Mouse (Mus musculus) stomach, embryonic 15.5 days (tissue): ENCODE results near the gene Parn. TPM values are rescaled to one million over a fixed set of nuclear protein-coding genes. Genes with fewer than 3 reads are reported as not detected.

ENCODE experiments used
- ATAC-seq: fragments of 200-750 bp; cut with Nextera tagmentation; 2 replicates; pipeline ENCODE4 v1.8.0; 2017; ENCODE audit warnings: low read depth, moderate number of reproducible peaks, moderate TSS enrichment; ENCODE audit not compliant: insufficient read depth, low FRiP score
- H3K27ac ChIP-seq: fragments of 300-500 bp; sonication (generic); 2 replicates; pipeline ENCODE4 v1.5.1; 2015; ENCODE audit warnings: mild to moderate bottlenecking, inconsistent platforms
- H3K27me3 ChIP-seq: fragments of 300-500 bp; sonication (generic); replicated peaks from 2 replicates; pipeline ENCODE4 v1.6.1; 2015; ENCODE audit warnings: inconsistent platforms
- H3K36me3 ChIP-seq: fragments of 300-500 bp; sonication (generic); 2 replicates; pipeline ENCODE4 v1.6.1; 2015; ENCODE audit warnings: inconsistent platforms
- H3K4me1 ChIP-seq: fragments of 300-500 bp; sonication (generic); 2 replicates; pipeline ENCODE4 v1.6.1; 2015; ENCODE audit warnings: inconsistent platforms
- H3K4me2 ChIP-seq: fragments of 300-500 bp; sonication (generic); 2 replicates; pipeline ENCODE4 v1.6.1; 2015; ENCODE audit warnings: mild to moderate bottlenecking, inconsistent platforms
- H3K4me3 ChIP-seq: fragments of 300-500 bp; sonication (generic); replicated peaks from 2 replicates; pipeline ENCODE4 v1.5.1; 2015; ENCODE audit warnings: inconsistent platforms
- H3K9ac ChIP-seq: fragments of 300-500 bp; sonication (generic); 2 replicates; pipeline ENCODE4 v1.6.1; 2015; ENCODE audit warnings: inconsistent platforms
- H3K9me3 ChIP-seq: fragments of 300-500 bp; sonication (generic); 2 replicates; pipeline ENCODE4 v1.6.1; 2016; ENCODE audit warnings: inconsistent platforms
- WGBS: fragments of 180-500 bp; shearing (Covaris S2); methylation state at CpG from one replicate; pipeline ENCODE4 v1.1.7; 2015; 5-methylcytosine and 5-hydroxymethylcytosine counted together
- polyA plus RNA-seq: library from polyadenylated mRNA; unstranded; fragments of >200 nt; fragmentation: Nextera tagmentation; extraction: Ambion mirVana; gene quantifications from 2 replicates; pipeline ENCODE4 v1.2.1, GENCODE M21; 2015

Parn gene
- polyA plus RNA-seq, 1 experiment from 2014 or later, result 39.4 TPM

- ATAC-seq, result no peak
- H3K27me3 ChIP-seq, result no peaks in the 10 kb centered on the region
- no peaks in the 10 kb centered on the region for H3K9me3 ChIP-seq
- no peak overlapping the region for H3K4me2 ChIP-seq
- H3K4me1 ChIP-seq, result no peaks in the 10 kb centered on the region; the same call in 1 of the 2 replicates
- H3K9ac ChIP-seq, result no peak overlapping the region
- no peak overlapping the region for H3K27ac ChIP-seq
- 90% methylated on average over 3 of the region's 3 CpGs for WGBS
- H3K36me3 ChIP-seq, result no peaks in the 10 kb centered on the region
- H3K4me3 ChIP-seq, result no peak overlapping the region
Observed at GRCm38 (mm10) chr16:13580784-13581183, 87.2 kb downstream of the Parn start.

- Histone ChIP-seq H3K36me3 (no peaks in the 10 kb centered on the region), H3K9me3 (no peaks in the 10 kb centered on the region), H3K27me3 (no peaks in the 10 kb centered on the region), H3K4me1 (no peaks in the 10 kb centered on the region; the same call in 1 of the 2 replicates), H3K4me2 (no peak overlapping the region), H3K27ac (no peak overlapping the region), H3K4me3 (no peak overlapping the region), H3K9ac (no peak overlapping the region)
- 61% methylated on average over 1 of the region's 1 CpGs for WGBS
- ATAC-seq, result no peak
Observed at GRCm38 (mm10) chr16:13580016-13580415, 88.0 kb downstream of the Parn start.

DNA sequence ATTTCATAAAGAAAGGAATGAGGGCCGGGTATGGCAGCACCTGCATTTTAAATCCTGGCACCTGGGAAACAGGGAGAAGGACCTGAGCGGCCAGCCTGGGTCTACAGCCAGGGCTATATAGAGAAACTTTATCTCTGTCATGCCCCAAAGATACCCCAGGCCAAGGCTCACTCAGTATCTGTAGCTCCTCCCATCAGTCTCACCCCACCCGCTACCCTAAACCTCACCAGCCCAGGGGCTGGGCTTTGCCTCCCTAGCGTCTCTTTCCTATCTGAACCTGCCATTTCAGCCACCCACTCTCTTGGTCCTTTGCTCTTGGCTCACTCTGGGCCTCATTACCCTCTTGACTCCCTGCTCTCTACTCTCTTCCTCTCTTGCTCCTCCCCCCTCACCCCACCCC is 92.7 kb downstream of the Parn start:
- WGBS, result 75% methylated on average over 4 of the region's 4 CpGs
- Histone ChIP-seq H3K9me3 (no peaks in the 10 kb centered on the region), H3K4me2 (no peak overlapping the region), H3K4me3 (no peak overlapping the region), H3K9ac (no peak overlapping the region), H3K36me3 (no peaks in the 10 kb centered on the region), H3K27ac (no peak overlapping the region), H3K4me1 (no peaks in the 10 kb centered on the region), H3K27me3 (no peaks in the 10 kb centered on the region)
- peak; percentile 75; the same call in 1 of the 2 replicates for ATAC-seq

DNA sequence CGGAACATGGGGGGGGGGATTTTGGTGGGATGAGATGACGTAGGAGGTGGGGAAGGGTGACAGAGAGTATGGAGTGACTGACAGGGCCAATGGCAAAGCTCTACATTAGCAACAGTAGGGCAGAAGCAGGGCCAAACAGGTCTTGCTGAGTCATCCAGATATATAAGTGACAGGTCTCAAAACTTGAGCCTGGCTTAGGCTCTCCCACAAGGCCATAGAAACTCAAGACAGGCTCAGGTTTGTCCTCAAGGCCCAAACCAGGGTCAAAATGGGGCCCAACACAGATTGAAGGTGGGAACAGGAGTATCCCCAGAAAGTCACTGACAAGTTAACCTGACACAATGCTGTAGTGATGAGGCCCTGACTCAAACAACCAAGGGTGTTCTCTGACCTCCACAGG is 99.7 kb downstream of the Parn start:
- no peaks in the 10 kb centered on the region for H3K4me1 ChIP-seq
- no peaks in the 10 kb centered on the region for H3K27me3 ChIP-seq
- 95% methylated on average over 2 of the region's 2 CpGs for WGBS
- no peak for ATAC-seq
- H3K36me3 ChIP-seq, result no peaks in the 10 kb centered on the region; the same call in 1 of the 2 replicates
- H3K9me3 ChIP-seq, result no peaks in the 10 kb centered on the region
- no peak overlapping the region for H3K4me2 ChIP-seq
- H3K4me3 ChIP-seq, result no peak overlapping the region
- H3K9ac ChIP-seq, result no peak overlapping the region
- H3K27ac ChIP-seq, result no peak overlapping the region

- H3K9me3 ChIP-seq, result no peaks in the 10 kb centered on the region
- 94% methylated on average over 1 of the region's 1 CpGs for WGBS
- ATAC-seq, result no peak
- no peak overlapping the region for H3K4me2 ChIP-seq
- H3K4me3 ChIP-seq, result no peak overlapping the region
- H3K27ac ChIP-seq, result no peak overlapping the region
- H3K27me3 ChIP-seq, result no peaks in the 10 kb centered on the region
- no peaks in the 10 kb centered on the region; the same call in 1 of the 2 replicates for H3K36me3 ChIP-seq
- H3K9ac ChIP-seq, result no peak overlapping the region
- no peaks in the 10 kb centered on the region for H3K4me1 ChIP-seq
Observed at GRCm38 (mm10) chr16:13567614-13568013, 100.4 kb downstream of the Parn start.

- Histone ChIP-seq H3K9ac (no peak overlapping the region), H3K9me3 (no peaks in the 10 kb centered on the region), H3K27me3 (no peaks in the 10 kb centered on the region), H3K4me2 (no peak overlapping the region), H3K4me1 (no peaks in the 10 kb centered on the region), H3K36me3 (no peaks in the 10 kb centered on the region; the same call in 1 of the 2 replicates), H3K27ac (no peak overlapping the region), H3K4me3 (no peak overlapping the region)
- no peak for ATAC-seq
- 80% methylated on average over 6 of the region's 6 CpGs for WGBS
Observed at GRCm38 (mm10) chr16:13566351-13566750, 101.6 kb downstream of the Parn start.

DNA sequence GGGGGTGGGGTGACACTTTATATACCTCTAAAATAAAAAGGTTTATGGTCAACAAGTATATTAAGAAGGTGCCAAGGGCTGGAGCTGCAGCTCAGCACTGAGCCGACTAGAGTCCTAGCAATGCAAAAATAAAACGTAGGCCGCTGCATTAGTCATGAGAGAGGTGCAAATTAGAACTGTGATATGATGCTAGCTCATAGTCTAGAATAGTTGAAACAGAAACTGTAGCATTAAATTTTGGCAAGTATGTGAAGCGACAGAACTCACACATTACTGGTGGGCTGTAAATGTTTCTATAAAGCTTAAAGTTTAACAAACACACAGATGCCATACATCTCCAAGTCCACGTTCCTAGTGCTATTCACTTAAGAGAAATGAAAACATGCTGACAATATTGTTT is 102.7 kb downstream of the Parn start:
- no peaks in the 10 kb centered on the region; the same call in 1 of the 2 replicates for H3K36me3 ChIP-seq
- no peak for ATAC-seq
- H3K4me1 ChIP-seq, result no peaks in the 10 kb centered on the region
- no peak overlapping the region for H3K9ac ChIP-seq
- 66% methylated on average over 5 of the region's 5 CpGs for WGBS
- H3K4me3 ChIP-seq, result no peak overlapping the region
- no peaks in the 10 kb centered on the region for H3K27me3 ChIP-seq
- no peak overlapping the region for H3K4me2 ChIP-seq
- H3K27ac ChIP-seq, result no peak overlapping the region
- H3K9me3 ChIP-seq, result no peaks in the 10 kb centered on the region

DNA sequence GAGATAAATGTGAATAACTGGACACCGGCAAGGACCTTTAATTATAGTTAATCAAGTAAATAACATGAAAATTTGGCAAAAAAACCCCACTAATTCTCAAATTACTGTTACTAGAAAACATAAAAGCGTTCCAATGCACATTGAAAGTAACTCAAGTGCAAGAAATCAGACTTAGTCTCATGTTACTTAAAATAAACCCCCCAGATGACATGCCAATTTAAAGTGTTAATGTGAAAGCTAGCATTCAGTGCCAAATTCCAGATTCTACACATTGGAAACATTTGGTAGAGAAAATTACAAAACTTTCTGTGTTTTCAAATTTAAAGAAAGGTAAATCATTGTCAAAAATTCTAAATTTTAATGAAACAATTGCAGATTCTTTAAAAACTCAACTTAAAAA is 110.2 kb downstream of the Parn start:
- H3K27ac ChIP-seq, result no peak overlapping the region

DNA sequence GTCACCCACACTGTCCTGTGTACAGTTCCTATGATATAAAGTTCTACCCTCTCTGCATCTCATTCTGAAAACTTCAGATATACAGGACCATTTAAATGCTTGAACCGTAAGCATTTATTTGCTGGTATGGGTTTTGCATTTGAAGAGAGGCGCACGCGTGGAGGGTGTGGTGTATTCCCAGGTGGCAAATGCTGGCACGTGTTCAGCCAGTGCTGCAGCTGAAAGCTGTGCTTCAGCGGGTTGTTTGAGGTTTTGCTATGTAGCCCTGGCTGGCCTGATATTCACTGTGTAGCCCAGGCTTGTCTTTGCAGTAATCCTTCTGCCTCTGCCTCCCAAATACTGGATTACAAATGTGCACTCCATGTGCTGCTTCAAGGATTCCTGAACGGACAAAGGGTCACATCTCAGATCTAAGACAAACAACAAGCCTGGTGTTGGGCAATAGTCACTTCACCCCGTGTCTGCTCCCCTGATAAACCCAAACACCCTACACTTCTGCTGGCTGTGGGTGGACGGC is 111.0 kb downstream of the Parn start:
- no peak overlapping the region for H3K4me3 ChIP-seq
- H3K27me3 ChIP-seq, result no peaks in the 10 kb centered on the region
- H3K27ac ChIP-seq, result no peak overlapping the region
- peaks cover 4% of the 10 kb centered on the region; the same call in 1 of the 2 replicates for H3K36me3 ChIP-seq
- no peaks in the 10 kb centered on the region for H3K9me3 ChIP-seq
- H3K4me2 ChIP-seq, result no peak overlapping the region
- ATAC-seq, result no peak
- no peaks in the 10 kb centered on the region for H3K4me1 ChIP-seq
- WGBS, result 83% methylated on average over 9 of the region's 9 CpGs
- no peak overlapping the region for H3K9ac ChIP-seq

More for the DNA sequence above, 110.2 kb downstream of the Parn start:
- Histone ChIP-seq H3K4me2 (no peak overlapping the region), H3K4me1 (no peaks in the 10 kb centered on the region), H3K9me3 (no peaks in the 10 kb centered on the region), H3K9ac (no peak overlapping the region), H3K36me3 (peaks cover 4% of the 10 kb centered on the region; the same call in 1 of the 2 replicates), H3K27me3 (no peaks in the 10 kb centered on the region), H3K4me3 (no peak overlapping the region)
- ATAC-seq, result no peak
- WGBS, result 81% methylated on average over 2 of the region's 2 CpGs

DNA sequence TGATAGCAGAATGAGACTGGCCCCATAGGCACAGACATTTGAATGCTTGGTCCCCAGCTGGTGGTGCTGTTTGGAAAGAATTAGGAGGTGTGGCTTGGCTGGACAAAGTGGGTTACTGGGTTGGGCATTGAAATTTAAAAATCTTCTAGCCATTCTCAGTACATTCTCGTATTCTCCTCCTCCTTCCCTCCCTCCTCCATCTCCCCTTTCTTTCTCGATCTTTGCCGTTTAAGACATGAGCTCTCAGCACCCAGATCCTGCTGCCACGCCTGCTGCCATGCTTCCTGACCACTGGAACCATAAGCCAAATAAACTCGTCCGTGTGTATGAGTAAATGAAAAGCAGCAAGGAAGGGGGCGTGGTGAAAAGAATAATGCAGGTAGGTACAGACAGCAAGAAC is 111.5 kb downstream of the Parn start:
- Histone ChIP-seq H3K4me3 (no peak overlapping the region), H3K36me3 (peaks cover 4% of the 10 kb centered on the region; the same call in 1 of the 2 replicates), H3K27me3 (no peaks in the 10 kb centered on the region), H3K4me1 (no peaks in the 10 kb centered on the region), H3K4me2 (no peak overlapping the region), H3K9me3 (no peaks in the 10 kb centered on the region), H3K27ac (no peak overlapping the region), H3K9ac (no peak overlapping the region)
- no peak for ATAC-seq
- 89% methylated on average over 7 of the region's 7 CpGs for WGBS

DNA sequence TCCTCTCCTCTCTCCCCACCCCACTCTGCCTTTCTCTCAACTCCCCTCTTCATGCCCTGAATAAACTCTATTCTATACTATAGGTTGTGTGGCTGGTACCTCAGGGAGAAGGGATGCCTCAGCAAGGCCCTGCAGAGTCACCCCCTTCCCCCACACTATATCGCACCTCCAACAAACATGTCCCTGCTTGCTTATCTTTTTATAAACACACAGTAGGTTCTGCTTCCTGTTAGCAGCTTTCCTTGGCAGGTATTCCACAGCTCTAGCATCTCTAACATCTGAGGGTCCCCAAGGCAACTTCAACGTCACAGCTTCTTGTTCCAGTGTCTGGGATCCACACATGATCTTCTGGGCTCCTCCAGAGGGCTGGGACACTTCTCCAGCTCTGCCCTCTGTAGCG is 117.3 kb downstream of the Parn start:
- Histone ChIP-seq H3K36me3 (peaks cover 18% of the 10 kb centered on the region), H3K9ac (no peak overlapping the region), H3K4me3 (no peak overlapping the region), H3K4me2 (no peak overlapping the region), H3K9me3 (peaks cover 6% of the 10 kb centered on the region), H3K27me3 (no peaks in the 10 kb centered on the region), H3K4me1 (no peaks in the 10 kb centered on the region), H3K27ac (no peak overlapping the region)
- ATAC-seq, result no peak
- 78% methylated on average over 3 of the region's 3 CpGs for WGBS

- 83% methylated on average over 2 of the region's 2 CpGs for WGBS
- H3K9ac ChIP-seq, result no peak overlapping the region
- H3K9me3 ChIP-seq, result peaks cover 6% of the 10 kb centered on the region
- peaks cover 20% of the 10 kb centered on the region for H3K36me3 ChIP-seq
- no peak for ATAC-seq
- no peak overlapping the region for H3K4me2 ChIP-seq
- no peaks in the 10 kb centered on the region for H3K4me1 ChIP-seq
- H3K27ac ChIP-seq, result no peak overlapping the region
- no peak overlapping the region for H3K4me3 ChIP-seq
- H3K27me3 ChIP-seq, result no peaks in the 10 kb centered on the region
Observed at GRCm38 (mm10) chr16:13549976-13550375, 118.0 kb downstream of the Parn start.

DNA sequence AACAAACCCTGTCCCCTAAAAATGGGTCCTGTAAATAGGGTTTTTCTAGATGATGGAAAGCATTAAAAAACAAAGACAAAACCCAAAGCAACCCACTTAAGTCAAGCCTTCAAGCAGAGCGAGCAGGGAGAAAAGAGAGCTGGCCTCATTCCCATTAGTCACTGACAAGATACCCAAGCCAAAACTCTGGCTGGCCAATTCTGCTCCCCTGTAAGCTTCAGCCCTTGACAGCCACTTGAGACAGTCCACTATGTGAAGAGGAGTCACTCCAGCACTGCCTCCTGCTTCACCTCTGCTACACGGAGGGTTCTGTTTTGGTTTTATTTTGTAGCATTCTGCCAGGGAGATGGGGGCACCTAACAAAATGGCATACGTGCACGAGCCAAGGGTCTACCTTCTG is 126.2 kb downstream of the Parn start:
- no peak overlapping the region for H3K4me3 ChIP-seq
- H3K9ac ChIP-seq, result no peak overlapping the region
- H3K4me1 ChIP-seq, result no peaks in the 10 kb centered on the region
- no peak overlapping the region for H3K4me2 ChIP-seq
- H3K27me3 ChIP-seq, result no peaks in the 10 kb centered on the region
- ATAC-seq, result no peak
- no peak overlapping the region for H3K27ac ChIP-seq
- WGBS, result 65% methylated on average over 4 of the region's 4 CpGs
- peaks cover 6% of the 10 kb centered on the region for H3K9me3 ChIP-seq
- H3K36me3 ChIP-seq, result peaks cover 19% of the 10 kb centered on the region
